Mouse (Mus musculus): ENCODE results near the gene Lactb. TPM values are rescaled to one million over a fixed set of nuclear protein-coding genes. Genes with fewer than 3 reads are reported as not detected.

The Lactb gene
- 7.4 and 10.9 TPM in 2 replicates for polyA plus RNA-seq (2012; rRNA removed)

DNA sequence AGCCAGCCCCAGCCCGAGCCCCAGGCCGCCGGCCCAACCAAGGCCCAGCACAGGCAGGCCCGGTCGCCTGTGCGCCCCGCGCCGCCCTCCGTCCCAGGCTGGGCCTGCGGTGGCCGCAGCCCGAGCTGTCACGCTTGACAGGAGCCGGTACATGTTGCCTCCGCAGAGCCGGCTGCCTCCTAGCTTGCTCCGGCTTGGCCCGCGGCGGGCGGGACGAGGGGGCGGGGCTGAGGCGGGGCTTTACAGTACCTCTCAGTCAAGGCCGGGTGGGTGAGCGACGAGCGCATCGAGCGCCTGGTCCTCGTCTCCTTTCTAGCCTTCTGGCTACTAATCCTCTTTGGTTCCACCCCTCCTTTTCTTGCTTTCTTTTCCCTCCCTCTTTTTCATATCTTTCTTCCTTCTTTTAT lies at the start of gene Lactb:
Gene Lactb (minus strand): TSS at position 246 of the 407 bp plus-strand sequence.
- Histone ChIP-seq H3K4me3 (replicated peaks; ENCODE audit: extremely low read depth, low read depth, low read length) (peak within 1 kb of the TSS; percentile 65), H3K4me1 (ENCODE audit: control insufficient read depth, insufficient read depth, low read length) (peaks cover 2% of the 10 kb centered on the region; the same call in 1 of the 2 replicates)
- under 1% methylated on average over 32 of the region's 32 CpGs for WGBS
- DNase-seq = peak; percentile 91
- no peak for TF ChIP-seq CTCF (IDR thresholded peaks at IDR 0.05; ENCODE audit: insufficient read depth, low read length)
- TF ChIP-seq POLR2A (IDR thresholded peaks at IDR 0.05; ENCODE audit: borderline replicate concordance, extremely low read depth, low read depth, low read length) = peak; percentile 26; the same call in 1 of the 2 replicates

DNA sequence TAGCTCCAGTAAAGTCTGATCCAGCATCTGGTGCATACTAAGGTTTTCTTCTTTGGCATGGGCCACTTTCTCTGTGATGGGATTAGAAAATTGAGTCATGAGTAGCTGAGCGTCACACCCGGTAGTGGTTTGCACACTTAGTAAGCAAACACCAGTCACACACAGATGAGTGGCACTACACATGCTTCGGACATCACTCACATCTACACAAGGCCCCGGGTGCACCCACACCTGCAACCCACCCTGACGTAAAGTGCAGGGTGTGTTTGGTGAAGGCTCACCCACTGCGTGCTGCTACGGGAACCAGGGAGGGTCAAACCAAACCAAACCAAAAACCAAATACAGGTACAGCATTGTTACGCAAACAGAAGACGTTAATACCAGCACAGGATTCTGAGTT lies 48.1 kb upstream of the Lactb start:
- Histone ChIP-seq H3K4me3 (replicated peaks; ENCODE audit: extremely low read depth, low read depth, low read length) (no peak overlapping the region), H3K4me1 (ENCODE audit: control insufficient read depth, insufficient read depth, low read length) (peaks cover 17% of the 10 kb centered on the region)
- TF ChIP-seq POLR2A (IDR thresholded peaks at IDR 0.05; ENCODE audit: borderline replicate concordance, extremely low read depth, low read depth, low read length) = no peak
- no peak for TF ChIP-seq CTCF (IDR thresholded peaks at IDR 0.05; ENCODE audit: insufficient read depth, low read length)
- DNase-seq = no peak
- WGBS = 75% methylated on average over 9 of the region's 9 CpGs

DNA sequence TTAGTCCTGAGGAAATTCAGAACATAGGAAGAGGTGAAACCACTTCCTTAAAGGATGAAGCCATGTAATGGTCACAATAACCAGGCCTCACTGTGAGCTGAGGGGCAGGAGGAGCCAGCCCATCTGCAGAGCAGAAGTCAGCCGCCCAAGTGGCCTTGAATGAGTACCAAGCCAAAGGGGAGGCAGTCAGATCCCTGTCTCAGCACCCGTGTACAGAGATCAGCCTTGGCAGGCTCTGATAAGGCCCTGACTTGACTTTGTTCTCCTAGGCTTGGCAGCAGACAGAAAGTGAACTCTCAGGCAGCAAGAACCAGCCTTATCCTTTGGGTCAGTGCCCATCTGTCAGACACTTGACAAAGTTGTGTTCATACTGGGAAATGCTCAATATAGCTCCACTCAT lies 44.8 kb upstream of the Lactb start:
- 14% methylated on average over 2 of the region's 2 CpGs for WGBS
- no peak for DNase-seq
- no peak for TF ChIP-seq POLR2A (IDR thresholded peaks at IDR 0.05; ENCODE audit: borderline replicate concordance, extremely low read depth, low read depth, low read length)
- no peak for TF ChIP-seq CTCF (IDR thresholded peaks at IDR 0.05; ENCODE audit: insufficient read depth, low read length)
- no peak overlapping the region for H3K4me3 ChIP-seq (replicated peaks; ENCODE audit: extremely low read depth, low read depth, low read length)
- H3K4me1 ChIP-seq (ENCODE audit: control insufficient read depth, insufficient read depth, low read length) = peaks cover 14% of the 10 kb centered on the region

DNA sequence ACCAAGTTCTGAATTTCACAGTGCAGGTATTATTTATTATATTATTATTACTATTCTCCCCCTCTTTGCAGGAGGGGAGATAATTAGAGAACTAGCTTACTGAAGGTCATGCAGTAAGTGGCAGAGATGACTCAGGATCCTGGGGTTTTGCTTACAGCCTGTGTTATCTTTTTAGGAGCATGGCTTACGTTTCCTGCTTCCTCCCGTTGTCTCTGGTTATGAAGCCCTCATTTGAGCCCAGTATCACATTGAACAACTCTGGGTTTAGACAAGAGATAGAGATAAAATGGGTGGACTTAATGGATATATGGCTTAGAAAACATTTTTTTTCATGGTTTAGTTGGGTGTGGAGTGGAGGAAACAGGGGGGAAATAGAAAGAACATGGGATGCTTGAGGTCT lies 38.2 kb upstream of the Lactb start:
- Histone ChIP-seq H3K4me3 (replicated peaks; ENCODE audit: extremely low read depth, low read depth, low read length) (no peak overlapping the region), H3K4me1 (ENCODE audit: control insufficient read depth, insufficient read depth, low read length) (peaks cover 9% of the 10 kb centered on the region)
- DNase-seq = no peak
- 30% methylated on average over 2 of the region's 2 CpGs for WGBS
- TF ChIP-seq CTCF (IDR thresholded peaks at IDR 0.05; ENCODE audit: insufficient read depth, low read length) (no peak), POLR2A (IDR thresholded peaks at IDR 0.05; ENCODE audit: borderline replicate concordance, extremely low read depth, low read depth, low read length) (no peak)

DNA sequence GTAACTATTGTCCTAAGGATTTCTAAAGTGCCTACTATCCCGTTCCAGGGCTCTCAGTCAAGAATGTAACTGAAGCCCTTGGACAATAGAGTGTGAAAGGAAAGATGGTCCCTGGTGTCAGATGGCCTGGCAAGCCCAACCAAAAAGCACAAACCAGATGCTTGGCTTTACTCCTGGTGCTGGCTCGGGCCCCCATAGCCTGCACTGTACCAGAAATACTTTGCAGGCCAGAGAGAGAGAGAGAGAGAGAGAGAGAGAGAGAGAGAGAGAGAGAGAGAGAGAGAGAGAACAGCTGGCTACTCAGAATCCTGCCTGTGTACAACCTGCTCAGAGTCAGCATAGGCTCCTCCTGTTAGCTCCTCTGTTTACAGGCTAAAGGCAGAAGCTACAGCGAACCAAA lies 37.2 kb upstream of the Lactb start:
- peaks cover 9% of the 10 kb centered on the region for H3K4me1 ChIP-seq (ENCODE audit: control insufficient read depth, insufficient read depth, low read length)
- no peak for DNase-seq
- TF ChIP-seq POLR2A (IDR thresholded peaks at IDR 0.05; ENCODE audit: borderline replicate concordance, extremely low read depth, low read depth, low read length) (no peak), CTCF (IDR thresholded peaks at IDR 0.05; ENCODE audit: insufficient read depth, low read length) (no peak)

DNA sequence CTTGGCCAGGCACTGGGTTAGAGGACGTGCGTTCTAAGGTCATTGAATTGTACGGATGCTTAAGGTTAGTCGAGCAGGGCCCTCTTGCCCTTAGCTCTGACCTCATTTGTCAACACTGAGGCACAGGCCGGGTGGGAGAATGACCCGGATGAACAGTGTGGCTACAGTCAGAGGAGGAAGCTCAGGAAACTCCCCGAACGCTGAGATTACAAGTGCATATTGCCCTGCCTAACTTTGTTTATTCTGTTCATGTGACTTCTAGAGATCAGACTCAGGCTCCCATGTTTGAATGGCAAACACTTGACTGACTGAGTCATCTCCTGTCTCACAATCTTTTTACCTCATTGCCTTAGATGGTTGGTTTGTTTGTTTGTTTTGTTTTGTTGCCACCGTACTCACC lies 36.2 kb upstream of the Lactb start:
- peak; percentile 51 for DNase-seq
- TF ChIP-seq POLR2A (IDR thresholded peaks at IDR 0.05; ENCODE audit: borderline replicate concordance, extremely low read depth, low read depth, low read length) (no peak), CTCF (IDR thresholded peaks at IDR 0.05; ENCODE audit: insufficient read depth, low read length) (no peak)
- H3K4me1 ChIP-seq (ENCODE audit: control insufficient read depth, insufficient read depth, low read length) = peaks cover 9% of the 10 kb centered on the region
- WGBS = 26% methylated on average over 9 of the region's 9 CpGs
- no peak overlapping the region for H3K4me3 ChIP-seq (replicated peaks; ENCODE audit: extremely low read depth, low read depth, low read length)

More for the DNA sequence above, 37.2 kb upstream of the Lactb start:
- WGBS = 55% methylated on average over 3 of the region's 3 CpGs
- H3K4me3 ChIP-seq (replicated peaks; ENCODE audit: extremely low read depth, low read depth, low read length) = no peak overlapping the region

DNA sequence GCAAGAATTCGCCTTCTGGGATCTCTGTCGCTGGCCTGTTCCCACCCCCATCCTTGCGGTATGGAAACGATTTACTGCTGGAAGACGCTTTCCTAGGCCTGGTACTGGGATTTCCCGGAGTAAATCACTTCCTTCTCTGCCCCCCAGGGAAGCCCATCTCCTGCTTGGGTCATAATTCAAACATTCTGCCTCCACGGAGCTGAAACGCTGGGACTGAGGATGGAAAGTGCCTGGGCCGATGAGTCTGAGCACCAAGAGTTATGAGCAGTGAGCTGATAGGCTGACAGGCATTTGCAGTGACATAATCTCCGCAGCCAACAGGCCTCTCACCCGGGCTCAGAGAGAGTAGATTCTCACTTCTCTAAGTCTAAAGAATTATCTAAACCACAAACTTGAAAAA lies 33.5 kb upstream of the Lactb start:
- TF ChIP-seq CTCF (IDR thresholded peaks at IDR 0.05; ENCODE audit: insufficient read depth, low read length) = no peak
- TF ChIP-seq POLR2A (IDR thresholded peaks at IDR 0.05; ENCODE audit: borderline replicate concordance, extremely low read depth, low read depth, low read length) = no peak
- H3K4me3 ChIP-seq (replicated peaks; ENCODE audit: extremely low read depth, low read depth, low read length) = no peak overlapping the region
- WGBS = 51% methylated on average over 11 of the region's 11 CpGs
- no peak for DNase-seq
- H3K4me1 ChIP-seq (ENCODE audit: control insufficient read depth, insufficient read depth, low read length) = peaks cover 7% of the 10 kb centered on the region

DNA sequence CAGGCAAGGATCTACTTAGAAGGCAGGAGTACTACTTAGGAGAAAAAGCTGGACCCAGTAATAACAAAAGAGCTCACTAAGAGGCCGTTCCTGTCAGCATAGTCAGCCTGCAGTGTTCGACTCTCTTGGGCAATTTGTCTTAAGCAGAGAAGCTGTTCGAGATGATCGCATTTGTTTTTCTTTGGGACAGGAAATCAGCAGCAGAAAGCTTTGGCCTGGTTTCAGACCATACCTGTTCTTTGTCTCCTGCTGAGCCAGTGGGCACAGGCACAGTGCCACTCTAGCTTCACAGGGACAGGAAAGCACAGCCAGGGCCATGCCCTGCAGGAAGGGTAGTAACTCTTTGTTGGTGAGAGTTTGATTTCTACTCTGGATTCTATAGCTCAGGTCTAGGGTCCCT lies 31.1 kb upstream of the Lactb start:
- 50% methylated on average over 4 of the region's 4 CpGs for WGBS
- no peak for DNase-seq
- TF ChIP-seq POLR2A (IDR thresholded peaks at IDR 0.05; ENCODE audit: borderline replicate concordance, extremely low read depth, low read depth, low read length) (no peak), CTCF (IDR thresholded peaks at IDR 0.05; ENCODE audit: insufficient read depth, low read length) (no peak)
- H3K4me1 ChIP-seq (ENCODE audit: control insufficient read depth, insufficient read depth, low read length) = no peaks in the 10 kb centered on the region
- H3K4me3 ChIP-seq (replicated peaks; ENCODE audit: extremely low read depth, low read depth, low read length) = no peak overlapping the region

DNA sequence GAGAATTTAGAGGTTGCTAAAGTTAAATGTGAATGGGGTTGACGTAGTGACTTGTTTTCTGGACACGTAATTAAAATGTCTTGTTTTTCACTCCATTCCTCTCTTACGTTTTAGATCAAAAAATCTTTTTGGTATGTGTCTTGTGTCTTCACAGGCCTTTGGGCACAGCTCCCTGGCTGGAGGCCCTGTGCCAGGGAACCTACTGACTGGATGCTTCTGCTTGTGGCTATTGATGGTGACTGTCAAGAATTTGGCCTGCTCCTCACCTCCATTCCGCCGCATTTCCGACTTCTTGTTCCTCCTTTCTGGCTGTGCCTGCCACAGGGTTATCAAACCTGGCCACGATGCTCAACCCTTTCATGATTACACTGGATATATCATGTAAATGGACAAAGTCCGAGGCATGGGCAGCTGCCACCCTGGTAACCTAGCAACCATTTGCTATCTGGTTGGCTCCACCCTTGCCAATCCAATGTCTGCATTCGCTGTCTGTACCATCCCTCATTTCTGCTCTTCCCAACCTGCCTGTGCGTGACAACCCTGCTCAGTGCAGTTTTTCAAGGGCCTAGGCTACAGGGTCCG lies 30.0 kb upstream of the Lactb start:
- no peak for DNase-seq
- H3K4me1 ChIP-seq (ENCODE audit: control insufficient read depth, insufficient read depth, low read length) = no peaks in the 10 kb centered on the region
- H3K4me3 ChIP-seq (replicated peaks; ENCODE audit: extremely low read depth, low read depth, low read length) = no peak overlapping the region
- TF ChIP-seq CTCF (IDR thresholded peaks at IDR 0.05; ENCODE audit: insufficient read depth, low read length) (no peak), POLR2A (IDR thresholded peaks at IDR 0.05; ENCODE audit: borderline replicate concordance, extremely low read depth, low read depth, low read length) (no peak)
- WGBS = 80% methylated on average over 11 of the region's 11 CpGs

DNA sequence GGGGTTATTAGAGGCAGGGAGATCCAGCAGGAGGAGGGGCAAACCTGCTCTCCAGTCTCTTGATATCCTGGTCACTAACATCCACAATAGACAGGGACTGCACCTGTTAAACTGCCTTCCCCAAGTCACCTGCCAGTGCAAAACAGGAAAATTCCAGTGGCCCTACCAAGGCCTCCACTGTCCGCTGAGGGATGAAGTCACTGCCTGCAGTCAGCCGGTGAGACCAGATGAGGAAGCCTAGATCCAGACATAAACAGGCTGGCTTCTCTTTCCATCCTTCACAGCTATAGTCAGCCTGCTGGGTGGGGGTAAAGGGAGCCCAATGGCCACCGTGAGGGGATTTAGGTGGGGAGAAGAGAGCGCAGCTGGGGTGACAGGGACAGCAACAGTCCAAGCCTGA lies 28.4 kb upstream of the Lactb start:
- TF ChIP-seq CTCF (IDR thresholded peaks at IDR 0.05; ENCODE audit: insufficient read depth, low read length) = no peak
- no peak for TF ChIP-seq POLR2A (IDR thresholded peaks at IDR 0.05; ENCODE audit: borderline replicate concordance, extremely low read depth, low read depth, low read length)
- Histone ChIP-seq H3K4me3 (replicated peaks; ENCODE audit: extremely low read depth, low read depth, low read length) (no peak overlapping the region), H3K4me1 (ENCODE audit: control insufficient read depth, insufficient read depth, low read length) (no peaks in the 10 kb centered on the region)
- no peak for DNase-seq
- 59% methylated on average over 4 of the region's 4 CpGs for WGBS

All from lung, adult 2 months (tissue).